Mouse (Mus musculus) inflammation-experienced regulatory T-cells, adult 16 weeks (primary cell): ENCODE data around the gene Ptx4. TPM values are rescaled to one million over a fixed set of nuclear protein-coding genes. Genes with fewer than 3 reads are reported as not detected.

Experiments used
- polyA plus RNA-seq: library from polyadenylated mRNA; unstranded; fragments of 100-300 nt; shearing (Covaris generic); gene quantifications from one replicate; pipeline ENCODE4 v1.2.1, GENCODE M21; 2017

Ptx4 gene
- polyA plus RNA-seq = not detected

DNA sequence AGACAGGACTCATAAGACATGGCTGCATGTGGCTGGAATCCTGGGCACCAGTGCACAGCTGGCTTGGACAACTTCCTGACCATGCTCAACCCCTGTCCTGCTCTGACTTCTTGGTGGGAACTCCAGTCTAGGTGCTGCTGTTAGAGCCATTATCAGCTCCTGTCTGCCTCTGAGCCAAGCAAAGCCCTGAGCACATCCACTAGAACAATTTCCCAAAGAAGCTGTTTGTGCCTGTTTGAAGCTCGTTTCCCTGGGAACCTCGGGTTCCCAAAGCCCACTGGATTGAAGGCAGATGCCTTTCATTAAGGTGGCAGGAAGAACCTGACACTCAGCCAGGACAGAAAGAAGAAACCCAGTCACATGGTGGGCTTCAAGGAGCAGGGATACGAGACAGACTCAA is at the start of gene Ptx4:
Gene Ptx4 (plus strand): TSS at position 355 of the 400 bp plus-strand sequence.

DNA sequence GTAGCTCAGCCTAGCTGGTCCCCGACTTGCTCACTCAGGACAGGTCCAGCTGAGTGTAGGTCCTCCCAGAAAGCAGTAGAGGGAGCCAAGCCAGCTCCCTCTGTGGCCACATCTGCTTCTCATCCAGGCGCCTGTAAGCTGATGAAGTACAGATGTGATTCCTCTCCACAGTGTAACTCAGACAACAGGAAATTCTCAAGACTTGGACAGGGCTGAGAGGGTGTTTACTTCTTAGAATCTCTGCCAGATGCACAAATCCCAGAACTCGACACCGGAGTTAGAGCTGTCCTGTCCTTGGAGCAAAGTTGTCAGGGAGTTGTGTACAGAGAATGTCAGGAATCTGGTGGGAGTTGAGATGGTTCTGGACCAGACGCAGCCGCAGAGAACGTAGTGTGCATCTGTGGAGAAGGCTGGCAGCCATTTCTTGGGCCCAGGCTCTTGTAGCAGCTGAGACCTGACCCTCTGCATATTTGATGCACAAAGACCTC is 37.1 kb upstream of the Ptx4 start, which contains the start of gene Tmem204:
Gene Tmem204 (minus strand): TSS at position 148 of the 488 bp plus-strand sequence.

GRCm38 (mm10) chr17:25115664-25116432 is 4.7 kb upstream of the Ptx4 start, which contains the start of gene Telo2:
Gene Telo2 (minus strand): TSS chr17:25115967.

DNA sequence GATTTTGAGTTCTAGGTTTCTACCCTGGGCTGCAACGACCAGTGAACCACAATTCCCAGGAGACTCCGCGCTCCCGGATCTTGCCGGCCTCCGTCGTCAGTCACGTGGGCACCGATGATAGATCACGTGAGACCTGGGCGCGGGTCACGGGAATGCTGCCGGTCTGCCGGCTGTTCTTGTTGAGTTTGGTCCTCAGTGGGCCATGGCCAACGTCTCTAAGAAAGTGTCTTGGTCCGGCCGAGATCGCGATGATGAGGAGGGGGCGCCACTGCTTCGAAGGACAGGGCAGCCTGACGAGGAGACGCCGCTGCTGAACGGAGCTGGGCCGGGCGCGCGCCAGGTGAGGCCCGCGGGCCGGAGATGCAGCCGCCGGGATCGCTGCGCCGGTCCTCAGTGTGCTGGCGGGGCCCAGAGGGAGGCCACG is 12.7 kb downstream of the Ptx4 start, which contains the start of gene Clcn7:
Gene Clcn7 (plus strand): TSS at position 117 of the 424 bp plus-strand sequence.

DNA sequence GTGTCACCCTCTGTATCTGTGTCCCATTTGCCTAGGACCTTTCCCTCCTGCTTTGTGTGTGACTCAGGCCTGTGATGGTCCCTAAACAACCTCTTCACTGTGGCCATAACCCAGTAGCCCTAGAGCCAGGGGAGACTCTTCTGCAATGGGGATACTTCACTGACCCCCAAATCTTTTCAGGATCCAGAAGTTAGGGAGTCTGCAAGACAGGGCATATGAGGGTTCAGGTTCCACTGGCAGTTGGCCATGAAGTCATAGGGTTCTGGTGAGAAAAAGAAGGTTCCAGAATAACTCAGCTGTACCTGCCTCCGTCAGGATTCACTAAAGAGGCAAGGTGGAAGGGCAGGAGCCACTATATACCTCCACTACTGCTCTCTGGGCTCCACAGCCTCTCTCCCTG is 41.6 kb downstream of the Ptx4 start, which contains the start of gene Ccdc154:
Gene Ccdc154 (plus strand): TSS at position 301 of the 400 bp plus-strand sequence.

Other genes starting within 250 kb of the Ptx4 start
- 118 TPM for gene Nubp2, start 234.4 kb upstream of the Ptx4 start, polyA plus RNA-seq
- gene Spsb3, start 234.1 kb upstream of the Ptx4 start, polyA plus RNA-seq = 64.4 TPM
- 62.4 TPM for gene Eme2, start 225.7 kb upstream of the Ptx4 start, polyA plus RNA-seq
- 54.0 TPM for gene Mrps34, start 225.6 kb upstream of the Ptx4 start, polyA plus RNA-seq
- gene Nme3, start 224.3 kb upstream of the Ptx4 start, polyA plus RNA-seq = 69.0 TPM
- gene Mapk8ip3, start 183.8 kb upstream of the Ptx4 start, polyA plus RNA-seq = 67.7 TPM
- 37.8 TPM for gene Jpt2, start 160.1 kb upstream of the Ptx4 start, polyA plus RNA-seq
- gene Cramp1l, start 105.0 kb upstream of the Ptx4 start, polyA plus RNA-seq = 5.3 TPM
- gene Ift140, start 104.7 kb upstream of the Ptx4 start, polyA plus RNA-seq = 33.4 TPM
- gene Tmem204, start 37.2 kb upstream of the Ptx4 start, polyA plus RNA-seq = 1.5 TPM
- 32.2 TPM for gene Telo2, start 4.8 kb upstream of the Ptx4 start, polyA plus RNA-seq
- gene Clcn7, start 12.6 kb downstream of the Ptx4 start, polyA plus RNA-seq = 49.3 TPM
- not detected for gene Ccdc154, start 41.7 kb downstream of the Ptx4 start, polyA plus RNA-seq
- not detected for gene Gm38655, start 54.7 kb downstream of the Ptx4 start, polyA plus RNA-seq
- gene BC003965, start 63.8 kb downstream of the Ptx4 start, polyA plus RNA-seq = 30.9 TPM
- 51.0 TPM for gene Unkl, start 67.6 kb downstream of the Ptx4 start, polyA plus RNA-seq
- gene Gnptg, start 119.4 kb downstream of the Ptx4 start, polyA plus RNA-seq = 107 TPM
- gene Tsr3, start 119.4 kb downstream of the Ptx4 start, polyA plus RNA-seq = 53.4 TPM
- 69.0 TPM for gene Baiap3, start 135.6 kb downstream of the Ptx4 start, polyA plus RNA-seq
- gene Ube2i, start 153.9 kb downstream of the Ptx4 start, polyA plus RNA-seq = 592 TPM
- gene Prss34, start 177.6 kb downstream of the Ptx4 start, polyA plus RNA-seq = not detected
- not detected for gene Prss28, start 187.9 kb downstream of the Ptx4 start, polyA plus RNA-seq
- not detected for gene Prss29, start 197.9 kb downstream of the Ptx4 start, polyA plus RNA-seq
- not detected for gene Tpsab1, start 224.8 kb downstream of the Ptx4 start, polyA plus RNA-seq
- gene Tpsb2, start 245.5 kb downstream of the Ptx4 start, polyA plus RNA-seq = not detected
- not detected for gene Tpsg1, start 248.5 kb downstream of the Ptx4 start, polyA plus RNA-seq